Mouse (Mus musculus) stomach, embryonic 14.5 days (tissue): ENCODE results near the gene Gm43302. TPM values are rescaled to one million over a fixed set of nuclear protein-coding genes. Genes with fewer than 3 reads are reported as not detected.

Experiments
- ATAC-seq: fragments of 200-750 bp; cut with Nextera tagmentation; 2 replicates; pipeline ENCODE4 v1.8.0; 2017; ENCODE audit warnings: low read depth, moderate TSS enrichment; ENCODE audit not compliant: insufficient number of reproducible peaks, insufficient read depth, low FRiP score
- H3K27ac ChIP-seq: fragments of 300-500 bp; sonication (generic); 2 replicates; pipeline ENCODE4 v1.5.1; 2014; ENCODE audit warnings: mild to moderate bottlenecking, low read length, moderate library complexity, mixed read lengths
- H3K27me3 ChIP-seq: fragments of 300-500 bp; sonication (generic); 2 replicates; pipeline ENCODE4 v1.6.1; 2014; ENCODE audit warnings: low read length, control low read depth, mixed read lengths; ENCODE audit not compliant: control insufficient read depth, insufficient read depth
- H3K36me3 ChIP-seq: fragments of 300-500 bp; sonication (generic); 2 replicates; pipeline ENCODE4 v1.6.1; 2014; ENCODE audit warnings: mild to moderate bottlenecking, control low read depth, low read length, moderate library complexity, mixed read lengths; ENCODE audit not compliant: control insufficient read depth, insufficient read depth
- H3K4me1 ChIP-seq: fragments of 300-500 bp; sonication (generic); 2 replicates; pipeline ENCODE4 v1.6.1; 2014; ENCODE audit warnings: low read length, control low read depth, mixed read lengths; ENCODE audit not compliant: control insufficient read depth, insufficient read depth
- H3K4me2 ChIP-seq: fragments of 300-500 bp; sonication (generic); replicated peaks from 2 replicates; pipeline ENCODE4 v1.6.1; 2014; ENCODE audit warnings: low read depth, low read length, control low read depth
- H3K4me3 ChIP-seq: fragments of 300-500 bp; sonication (generic); 2 replicates; pipeline ENCODE4 v1.5.1; 2014; ENCODE audit warnings: low read depth, low read length, control low read depth
- H3K9ac ChIP-seq: fragments of 300-500 bp; sonication (generic); replicated peaks from 2 replicates; pipeline ENCODE4 v1.6.1; 2014; ENCODE audit warnings: low read depth, mild to moderate bottlenecking, control low read depth, low read length, moderate library complexity, mixed read lengths
- H3K9me3 ChIP-seq: fragments of 300-500 bp; sonication (generic); 2 replicates; pipeline ENCODE4 v1.6.1; 2016; ENCODE audit warnings: low read depth, low read length, control low read depth; ENCODE audit not compliant: control insufficient read depth
- polyA plus RNA-seq: library from polyadenylated mRNA; unstranded; fragments of >200 nt; fragmentation: Nextera tagmentation; extraction: Ambion mirVana; gene quantifications from 2 replicates; pipeline ENCODE4 v1.2.1, GENCODE M21; 2014

Gene Gm43302
- polyA plus RNA-seq, 1 experiment from 2014 or later: not detected

GRCm38 (mm10) chr5:105181446-105181845 lies 112.0 kb downstream of the Gm43302 start:
- Histone ChIP-seq H3K9me3 (no peaks in the 10 kb centered on the region), H3K36me3 (no peaks in the 10 kb centered on the region), H3K27me3 (no peaks in the 10 kb centered on the region), H3K27ac (no peak overlapping the region), H3K4me1 (no peaks in the 10 kb centered on the region), H3K9ac (no peak overlapping the region), H3K4me2 (no peak overlapping the region), H3K4me3 (no peak overlapping the region)
- ATAC-seq: no peak

Other genes with a start within 250 kb of the Gm43302 start
- gene Gbp9, start 154.2 kb downstream of the Gm43302 start, polyA plus RNA-seq: 2.8 and 3.5 TPM in 2 replicates
- 1.2 and 1.4 TPM in 2 replicates for gene Gbp8, start 154.2 kb downstream of the Gm43302 start, polyA plus RNA-seq
- 0.61 and 1.1 TPM in 2 replicates for gene Gbp4, start 154.1 kb downstream of the Gm43302 start, polyA plus RNA-seq
- 0.53 TPM in 1 of 2 replicates, not detected in the other for gene Gbp10, start 54.2 kb downstream of the Gm43302 start, polyA plus RNA-seq
- 2.0 and 2.3 TPM in 2 replicates for gene Gbp6, start within 50 bp of the Gm43302 start, polyA plus RNA-seq
- 9.4 and 11.2 TPM in 2 replicates for gene Lrrc8b, start 122.1 kb upstream of the Gm43302 start, polyA plus RNA-seq
- 21.4 and 23.8 TPM in 2 replicates for gene Lrrc8c, start 225.7 kb upstream of the Gm43302 start, polyA plus RNA-seq